Mouse (Mus musculus) heart, embryonic 12.5 days (tissue): ENCODE measurements around the gene Notch2. TPM values are rescaled to one million over a fixed set of nuclear protein-coding genes. Genes with fewer than 3 reads are reported as not detected.

Source experiments
- ATAC-seq: fragments of 200-750 bp; cut with Nextera tagmentation; 2 replicates; pipeline ENCODE4 v1.8.0; 2017; ENCODE audit warnings: moderate TSS enrichment, moderate library complexity; ENCODE audit not compliant: insufficient number of reproducible peaks, low FRiP score
- H3K27ac ChIP-seq: fragments of 300-500 bp; sonication (generic); 2 replicates; pipeline ENCODE4 v1.5.1; 2016; ENCODE audit warnings: mild to moderate bottlenecking, moderate library complexity; ENCODE audit not compliant: poor library complexity, severe bottlenecking
- H3K27me3 ChIP-seq: fragments of 300-500 bp; sonication (generic); replicated peaks from 2 replicates; pipeline ENCODE4 v1.6.1; 2016; ENCODE audit warnings: mild to moderate bottlenecking, moderate library complexity
- H3K36me3 ChIP-seq: fragments of 300-500 bp; sonication (generic); 2 replicates; pipeline ENCODE4 v1.6.1; 2016; ENCODE audit warnings: mild to moderate bottlenecking, moderate library complexity
- H3K4me1 ChIP-seq: fragments of 300-500 bp; sonication (generic); replicated peaks from 2 replicates; pipeline ENCODE4 v1.6.1; 2016; ENCODE audit warnings: mild to moderate bottlenecking
- H3K4me2 ChIP-seq: fragments of 300-500 bp; sonication (generic); 2 replicates; pipeline ENCODE4 v1.6.1; 2016; ENCODE audit warnings: mild to moderate bottlenecking, moderate library complexity
- H3K4me3 ChIP-seq: fragments of 300-500 bp; sonication (generic); 2 replicates; pipeline ENCODE4 v1.5.1; 2016; ENCODE audit warnings: mild to moderate bottlenecking
- H3K9ac ChIP-seq: fragments of 300-500 bp; sonication (generic); 2 replicates; pipeline ENCODE4 v1.6.1; 2016; ENCODE audit warnings: mild to moderate bottlenecking, moderate library complexity
- H3K9me3 ChIP-seq: fragments of 300-500 bp; sonication (generic); replicated peaks from 2 replicates; pipeline ENCODE4 v1.6.1; 2016; ENCODE audit warnings: mild to moderate bottlenecking, moderate library complexity
- WGBS: fragments of 180-500 bp; shearing (Covaris S2); methylation state at CpG from one replicate; pipeline ENCODE4 v1.1.7; 2016; 5-methylcytosine and 5-hydroxymethylcytosine counted together
- polyA plus RNA-seq: library from polyadenylated mRNA; unstranded; fragments of >200 nt; fragmentation: Nextera tagmentation; extraction: Ambion mirVana; gene quantifications from 2 replicates; pipeline ENCODE4 v1.2.1, GENCODE M21; 2016

Gene Notch2
- polyA plus RNA-seq, 1 experiment from 2014 or later = 16.7 TPM

- Histone ChIP-seq H3K36me3 (no peaks in the 10 kb centered on the region), H3K9me3 (no peaks in the 10 kb centered on the region), H3K27me3 (no peaks in the 10 kb centered on the region), H3K27ac (no peak overlapping the region), H3K9ac (no peak overlapping the region), H3K4me2 (no peak overlapping the region), H3K4me1 (peaks cover 38% of the 10 kb centered on the region), H3K4me3 (no peak overlapping the region)
- WGBS = 86% methylated on average over 16 of the region's 16 CpGs
- no peak for ATAC-seq
These were observed 39.4 kb downstream of the Notch2 start for GRCm38 (mm10) chr3:98052507-98053430.

GRCm38 (mm10) chr3:98053817-98054216 is 40.5 kb downstream of the Notch2 start:
- WGBS = 46% methylated on average over 1 of the region's 1 CpGs
- ATAC-seq = no peak
- peaks cover 41% of the 10 kb centered on the region for H3K4me1 ChIP-seq

GRCm38 (mm10) chr3:98054334-98055007 is 41.1 kb downstream of the Notch2 start:
- no peak overlapping the region for H3K27ac ChIP-seq
- no peak overlapping the region for H3K4me3 ChIP-seq
- no peak overlapping the region for H3K4me2 ChIP-seq
- no peaks in the 10 kb centered on the region for H3K9me3 ChIP-seq
- H3K27me3 ChIP-seq = no peaks in the 10 kb centered on the region
- WGBS = 78% methylated on average over 8 of the region's 8 CpGs
- no peaks in the 10 kb centered on the region for H3K36me3 ChIP-seq
- H3K4me1 ChIP-seq = peaks cover 46% of the 10 kb centered on the region
- H3K9ac ChIP-seq = no peak overlapping the region
- ATAC-seq = no peak

More at GRCm38 (mm10) chr3:98053817-98054216, 40.5 kb downstream of the Notch2 start:
- Histone ChIP-seq H3K9ac (no peak overlapping the region), H3K27me3 (no peaks in the 10 kb centered on the region), H3K9me3 (no peaks in the 10 kb centered on the region), H3K36me3 (no peaks in the 10 kb centered on the region), H3K4me3 (no peak overlapping the region), H3K4me2 (no peak overlapping the region), H3K27ac (no peak overlapping the region)

GRCm38 (mm10) chr3:98055008-98055345 is 41.6 kb downstream of the Notch2 start:
- WGBS = 56% methylated on average over 6 of the region's 6 CpGs
- H3K9me3 ChIP-seq = no peaks in the 10 kb centered on the region
- no peak overlapping the region for H3K4me2 ChIP-seq
- no peak for ATAC-seq
- no peak overlapping the region for H3K9ac ChIP-seq
- peaks cover 46% of the 10 kb centered on the region for H3K4me1 ChIP-seq
- H3K36me3 ChIP-seq = no peaks in the 10 kb centered on the region
- H3K4me3 ChIP-seq = no peak overlapping the region
- H3K27me3 ChIP-seq = no peaks in the 10 kb centered on the region
- no peak overlapping the region for H3K27ac ChIP-seq

GRCm38 (mm10) chr3:98055808-98056728 is 42.7 kb downstream of the Notch2 start:
- Histone ChIP-seq H3K4me2 (no peak overlapping the region), H3K27ac (0 out of 2 replicates have a peak overlapping the region, but pooled peaks have one; percentile 17), H3K36me3 (no peaks in the 10 kb centered on the region), H3K27me3 (no peaks in the 10 kb centered on the region), H3K4me3 (no peak overlapping the region), H3K4me1 (peaks cover 53% of the 10 kb centered on the region), H3K9ac (no peak overlapping the region), H3K9me3 (no peaks in the 10 kb centered on the region)
- 74% methylated on average over 20 of the region's 20 CpGs for WGBS
- ATAC-seq = no peak

GRCm38 (mm10) chr3:98056956-98057365 is 43.6 kb downstream of the Notch2 start:
- WGBS = 74% methylated on average over 6 of the region's 6 CpGs
- no peak for ATAC-seq
- H3K27ac ChIP-seq = no peak overlapping the region

GRCm38 (mm10) chr3:98059076-98059475 is 45.7 kb downstream of the Notch2 start:
- no peak for ATAC-seq
- Histone ChIP-seq H3K27ac (no peak overlapping the region), H3K4me2 (no peak overlapping the region), H3K9ac (no peak overlapping the region), H3K9me3 (no peaks in the 10 kb centered on the region), H3K36me3 (no peaks in the 10 kb centered on the region), H3K27me3 (no peaks in the 10 kb centered on the region), H3K4me1 (peaks cover 79% of the 10 kb centered on the region), H3K4me3 (no peak overlapping the region)
- 76% methylated on average over 4 of the region's 4 CpGs for WGBS

More at GRCm38 (mm10) chr3:98056956-98057365, 43.6 kb downstream of the Notch2 start:
- peaks cover 58% of the 10 kb centered on the region for H3K4me1 ChIP-seq
- H3K4me2 ChIP-seq = no peak overlapping the region
- H3K27me3 ChIP-seq = no peaks in the 10 kb centered on the region
- no peaks in the 10 kb centered on the region for H3K36me3 ChIP-seq
- no peak overlapping the region for H3K9ac ChIP-seq
- H3K9me3 ChIP-seq = no peaks in the 10 kb centered on the region
- no peak overlapping the region for H3K4me3 ChIP-seq

GRCm38 (mm10) chr3:98060981-98061660 is 47.8 kb downstream of the Notch2 start:
- Histone ChIP-seq H3K4me2 (0 out of 2 replicates have a peak overlapping the region, but pooled peaks have one; percentile 27), H3K27me3 (no peaks in the 10 kb centered on the region), H3K9me3 (no peaks in the 10 kb centered on the region), H3K4me3 (no peak overlapping the region), H3K9ac (no peak overlapping the region), H3K36me3 (0 out of 2 replicates have a peak, but pooled peaks cover under 1% of the 10 kb centered on the region), H3K4me1 (peaks cover 71% of the 10 kb centered on the region), H3K27ac (peak overlapping the region; percentile 87)
- no peak for ATAC-seq
- 34% methylated on average over 7 of the region's 7 CpGs for WGBS

- H3K4me3 ChIP-seq = no peak overlapping the region
- H3K4me1 ChIP-seq = peaks cover 69% of the 10 kb centered on the region
- H3K9me3 ChIP-seq = no peaks in the 10 kb centered on the region
- peak overlapping the region; percentile 87 for H3K27ac ChIP-seq
- no peaks in the 10 kb centered on the region for H3K27me3 ChIP-seq
- peak overlapping the region; percentile 27 for H3K4me2 ChIP-seq
- 24% methylated on average over 13 of the region's 13 CpGs for WGBS
- H3K9ac ChIP-seq = no peak overlapping the region; the same call in 1 of the 2 replicates
- 0 out of 2 replicates have a peak, but pooled peaks cover 5% of the 10 kb centered on the region for H3K36me3 ChIP-seq
- ATAC-seq = no peak
These were observed 48.5 kb downstream of the Notch2 start for GRCm38 (mm10) chr3:98061661-98062330.
